Mouse (Mus musculus) Muller cell, postnatal 12 days (primary cell): ENCODE results near the gene Arhgap17.

Source experiments
- DNase-seq: peaks from one replicate; pipeline ENCODE4 v3.0.0-alpha.2; 2015; ENCODE audit errors: inconsistent ontology term

Arhgap17 gene

DNA sequence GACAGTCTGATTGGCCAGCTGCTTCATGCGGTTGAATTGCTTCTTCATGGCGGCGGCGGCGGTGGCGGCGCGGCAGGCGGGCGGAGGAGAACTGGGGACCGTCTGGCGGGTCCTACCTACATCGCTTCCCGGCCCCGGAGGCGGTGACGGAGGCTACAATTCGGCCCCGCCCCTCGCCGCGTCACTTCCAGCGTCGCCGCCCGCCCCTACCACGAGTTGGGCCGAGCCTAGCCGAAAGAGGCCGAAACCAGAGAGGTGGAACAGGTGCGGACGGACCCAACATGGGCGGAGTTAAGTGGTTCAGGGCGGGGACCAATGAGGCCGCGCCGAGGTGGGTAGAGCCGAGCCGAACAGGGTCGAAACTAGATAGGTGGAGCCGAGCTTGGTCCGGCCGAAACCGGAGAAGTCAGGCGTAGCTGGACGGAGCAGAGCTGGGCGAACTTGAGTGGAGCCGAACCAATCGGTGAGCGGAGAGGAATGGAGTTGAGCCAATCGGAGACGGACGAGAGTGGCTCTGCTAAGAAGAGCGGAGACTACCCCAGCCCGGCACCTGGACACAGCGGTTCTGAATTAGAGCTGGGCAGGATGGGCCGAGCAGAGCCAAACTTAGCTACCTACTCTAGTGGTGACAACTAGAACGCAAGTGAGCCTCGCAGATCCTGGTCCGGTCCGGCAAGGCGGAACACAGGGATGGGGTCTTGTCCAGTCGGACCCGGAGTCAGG, at the start of gene Arhgap17, which contains the start of gene Lcmt1:
Arhgap17 (minus strand) TSS at position 157 of the 723 bp plus-strand sequence.
Lcmt1 (plus strand) TSS at position 26 of the 723 bp plus-strand sequence.
- peak; percentile 99 for DNase-seq

- DNase-seq: no peak
Measured at GRCm38 (mm10) chr7:123417661-123418060, 47.9 kb upstream of the Arhgap17 start.

GRCm38 (mm10) chr7:123416803-123417202, 47.1 kb upstream of the Arhgap17 start:
- DNase-seq: no peak

- DNase-seq: no peak
Measured at GRCm38 (mm10) chr7:123412143-123412542, 42.4 kb upstream of the Arhgap17 start.

DNA sequence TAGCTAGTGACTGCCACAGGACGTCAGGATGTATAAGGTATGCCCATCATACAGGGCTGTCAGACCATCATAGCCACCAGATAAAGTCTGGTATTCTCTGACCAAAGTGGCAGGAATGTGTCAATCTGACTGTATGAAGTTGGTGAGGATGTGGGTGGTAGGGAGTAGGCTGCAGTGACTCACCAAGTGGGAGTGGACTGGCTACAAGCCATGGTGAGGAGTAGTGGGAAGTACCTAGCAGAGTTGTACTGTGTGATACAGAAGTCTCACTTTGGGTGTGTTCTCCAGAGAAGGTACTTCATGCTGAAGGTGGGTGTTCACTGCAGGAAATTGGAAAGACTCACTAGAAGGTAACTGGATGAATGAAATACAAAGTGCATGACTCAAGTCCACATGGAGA, 41.4 kb upstream of the Arhgap17 start:
- peak; percentile 82 for DNase-seq

DNA sequence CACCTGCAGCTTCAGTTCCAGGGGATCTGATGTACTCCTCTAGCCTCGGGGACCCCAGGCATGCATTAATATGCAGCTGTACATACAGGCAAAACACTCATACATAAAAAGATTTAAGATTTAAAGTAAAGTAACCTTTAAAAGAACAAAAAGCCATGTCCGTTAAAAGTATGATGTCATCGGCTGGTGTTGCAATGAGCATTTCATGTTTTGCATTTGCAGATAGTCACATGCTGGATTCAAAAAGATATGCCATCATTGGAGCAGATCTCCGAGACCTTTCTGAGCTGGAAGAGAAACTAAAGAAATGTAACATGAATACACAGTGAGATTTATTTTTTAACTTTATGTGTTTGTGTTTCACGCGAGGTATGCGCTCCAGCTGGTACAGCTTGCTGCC, 40.8 kb upstream of the Arhgap17 start:
- DNase-seq: no peak

DNA sequence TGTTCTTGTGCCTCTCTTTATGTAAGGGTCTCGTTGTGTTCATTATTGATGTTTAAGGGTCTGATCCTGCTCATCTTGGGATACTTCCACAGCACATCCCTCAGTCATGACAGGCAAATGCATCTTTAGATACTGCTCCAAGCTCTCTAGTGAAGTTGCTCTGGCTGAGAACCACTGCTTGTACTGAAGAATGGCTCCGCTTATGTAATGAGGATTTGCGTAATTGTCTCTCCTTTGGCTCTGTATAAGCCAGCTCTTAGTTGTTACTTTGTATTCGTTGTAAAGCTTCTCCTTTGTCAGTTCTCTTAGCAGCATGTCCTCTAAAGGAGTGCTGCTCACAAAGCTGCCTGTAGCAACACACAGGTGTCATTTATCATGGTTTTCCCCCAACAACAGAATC, 37.3 kb upstream of the Arhgap17 start:
- no peak for DNase-seq

- no peak for DNase-seq
Measured at GRCm38 (mm10) chr7:123405619-123406018, 35.9 kb upstream of the Arhgap17 start.

- no peak for DNase-seq
Measured at GRCm38 (mm10) chr7:123404198-123404597, 34.5 kb upstream of the Arhgap17 start.

DNA sequence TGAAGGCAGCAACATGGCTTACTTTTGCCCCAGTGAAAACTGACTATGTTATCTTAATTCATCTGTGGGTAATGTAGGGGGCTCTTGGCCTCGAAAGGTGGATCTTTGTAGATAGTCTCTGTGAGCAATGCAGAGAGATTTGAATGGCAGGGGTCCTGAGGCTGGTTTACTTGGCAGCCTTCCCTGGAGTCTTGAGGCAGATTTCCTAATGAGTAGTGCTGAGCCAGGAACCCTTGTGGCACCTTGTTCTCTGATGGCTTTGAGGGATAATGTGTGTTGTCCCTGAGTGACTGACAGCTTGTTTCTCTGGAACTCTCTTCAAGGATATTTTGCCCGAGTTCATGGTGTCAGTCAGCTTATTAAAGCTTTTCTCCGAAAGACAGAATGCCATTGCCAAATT, 31.4 kb upstream of the Arhgap17 start:
- no peak for DNase-seq

- no peak for DNase-seq
Measured at GRCm38 (mm10) chr7:123399286-123399685, 29.6 kb upstream of the Arhgap17 start.

DNA sequence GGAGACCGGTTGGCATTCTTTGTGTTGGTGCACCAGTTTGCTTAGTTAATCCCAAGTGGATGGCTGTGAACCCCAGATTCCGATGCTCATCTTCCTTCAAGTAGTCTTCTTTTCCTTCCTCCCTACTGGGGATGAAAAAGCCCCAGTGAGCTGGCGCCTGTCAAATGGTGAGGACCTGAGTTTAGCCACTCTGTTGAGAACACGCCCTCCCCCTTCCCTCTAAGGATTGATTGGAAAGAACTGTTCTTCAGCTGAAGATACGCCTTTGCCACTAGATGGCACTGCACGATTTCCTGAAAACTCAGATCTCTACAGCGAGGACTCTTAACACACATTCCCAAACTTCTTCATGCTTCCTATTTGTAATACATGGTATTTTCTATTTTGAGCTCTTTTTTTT, 29.1 kb upstream of the Arhgap17 start:
- DNase-seq: peak; percentile 61

- DNase-seq: no peak
Measured at GRCm38 (mm10) chr7:123397931-123398330, 28.2 kb upstream of the Arhgap17 start.

- no peak for DNase-seq
Measured at GRCm38 (mm10) chr7:123397369-123397768, 27.7 kb upstream of the Arhgap17 start.

- no peak for DNase-seq
Measured at GRCm38 (mm10) chr7:123396900-123397299, 27.2 kb upstream of the Arhgap17 start.

DNA sequence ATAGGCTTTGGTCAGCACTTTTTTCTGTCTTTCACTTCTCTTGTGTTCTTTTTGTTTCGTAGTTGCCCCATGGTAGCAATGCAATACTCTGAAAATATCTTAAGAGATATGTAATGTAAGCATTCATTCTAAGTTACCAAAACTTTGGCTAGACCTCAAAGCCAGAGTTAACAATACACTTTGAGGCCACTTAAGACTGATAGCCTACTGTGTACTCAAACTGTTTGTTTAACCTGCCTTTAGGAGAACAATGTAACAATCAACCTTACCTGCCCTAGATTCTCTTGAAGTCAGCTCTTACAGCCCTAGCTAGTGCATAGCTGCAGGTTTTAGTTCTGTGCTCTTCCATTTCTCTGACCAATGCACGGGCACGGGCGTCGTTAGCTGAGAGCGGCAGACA, 24.6 kb upstream of the Arhgap17 start:
- DNase-seq: no peak

- peak; percentile 49 for DNase-seq
Measured at GRCm38 (mm10) chr7:123389686-123390280, 20.1 kb upstream of the Arhgap17 start.

GRCm38 (mm10) chr7:123385693-123386407, 16.1 kb upstream of the Arhgap17 start:
- no peak for DNase-seq

DNA sequence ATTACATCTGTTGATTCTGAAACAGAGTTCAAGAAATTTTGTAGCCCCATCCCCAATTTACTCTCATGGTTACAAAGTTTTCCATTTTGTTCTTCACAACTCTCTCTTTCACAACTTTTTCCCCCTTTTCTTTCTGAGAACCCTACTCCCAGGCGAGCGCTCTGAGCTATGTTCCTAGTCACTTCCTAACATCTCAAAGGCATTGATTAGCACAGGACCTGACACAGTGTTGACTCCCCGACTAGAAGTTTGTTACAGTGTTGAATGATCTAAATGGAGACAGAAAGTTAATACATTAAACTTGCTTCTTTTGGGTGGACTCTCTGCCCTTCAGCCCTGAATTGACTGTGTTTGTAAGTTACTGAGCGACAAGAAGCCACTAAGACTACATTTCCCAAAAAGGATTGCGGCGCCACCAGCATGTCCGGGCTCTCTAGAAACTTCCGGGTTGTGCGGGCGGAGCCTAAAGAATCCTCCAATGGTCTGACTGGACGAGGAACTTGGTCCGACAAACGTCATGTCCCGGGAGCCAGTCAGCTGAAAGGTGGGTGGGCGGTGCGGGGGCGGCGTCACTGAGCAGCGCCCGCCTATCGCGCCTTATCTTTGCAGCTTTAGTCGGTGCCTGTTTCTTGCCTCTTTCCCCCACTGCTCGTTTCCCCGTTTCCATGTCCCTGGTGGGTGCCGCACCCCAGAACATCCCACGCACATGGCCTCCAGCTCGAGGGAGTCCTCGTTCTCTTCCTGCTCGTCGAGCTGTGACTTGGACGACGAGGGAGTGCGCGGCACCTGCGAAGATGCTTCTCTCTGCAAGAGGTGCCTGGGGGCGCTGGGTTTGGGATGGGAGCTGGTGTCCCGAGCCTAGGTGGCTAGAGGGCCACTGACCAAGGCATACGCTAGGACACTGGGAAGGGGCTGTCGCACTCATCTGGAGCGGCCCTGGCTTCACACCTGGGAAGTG, 8.0 kb upstream of the Arhgap17 start:
- peak; percentile 96 for DNase-seq

GRCm38 (mm10) chr7:123371501-123371900, 1.8 kb upstream of the Arhgap17 start:
- peak; percentile 71 for DNase-seq

- DNase-seq: peak; percentile 73
Measured at GRCm38 (mm10) chr7:123370700-123371099, 985 bp upstream of the Arhgap17 start.
